Mouse (Mus musculus) hindbrain, embryonic 12.5 days (tissue): ENCODE measurements around the gene Rnf166. TPM values are rescaled to one million over a fixed set of nuclear protein-coding genes. Genes with fewer than 3 reads are reported as not detected.

ENCODE experiments used
- microRNA-seq: library from miRNA; unstranded; fragments of <30 nt; microRNA quantifications from one replicate; pipeline ENCODE4, GENCODE M21; 2017
- polyA plus RNA-seq: library from polyadenylated mRNA; unstranded; fragments of >200 nt; fragmentation: Nextera tagmentation; extraction: Ambion mirVana; gene quantifications from 2 replicates; pipeline ENCODE4 v1.2.1, GENCODE M21; 2016

The Rnf166 gene
- polyA plus RNA-seq, 1 experiment from 2014 or later: 35.3 TPM

Small RNAs within 50 kb of the gene (microRNA-seq; reads per million reads assigned to microRNA genes)
- not detected for gene Gm24366

Other genes starting within 250 kb of the Rnf166 start
- gene Zfpm1, start 193.9 kb downstream of the Rnf166 start, polyA plus RNA-seq: 2.5 and 3.3 TPM in 2 replicates
- gene Trhr2, start 115.3 kb downstream of the Rnf166 start, polyA plus RNA-seq: not detected in 2 replicates
- 64.0 and 64.4 TPM in 2 replicates for gene Zc3h18, start 99.5 kb downstream of the Rnf166 start, polyA plus RNA-seq
- not detected in 2 replicates for gene Il17c, start 54.0 kb downstream of the Rnf166 start, polyA plus RNA-seq
- gene Cyba, start 43.1 kb downstream of the Rnf166 start, polyA plus RNA-seq: 60.4 and 62.1 TPM in 2 replicates
- gene Mvd, start 32.6 kb downstream of the Rnf166 start, polyA plus RNA-seq: 46.9 and 48.4 TPM in 2 replicates
- not detected in 2 replicates for gene Snai3, start 15.3 kb downstream of the Rnf166 start, polyA plus RNA-seq
- 66.7 and 68.1 TPM in 2 replicates for gene Ctu2, start 79 bp upstream of the Rnf166 start, polyA plus RNA-seq
- gene Piezo1, start 75.3 kb upstream of the Rnf166 start, polyA plus RNA-seq: 8.9 TPM in 2 replicates
- gene Cdt1, start 92.0 kb upstream of the Rnf166 start, polyA plus RNA-seq: 22.7 and 23.9 TPM in 2 replicates
- gene Aprt, start 100.8 kb upstream of the Rnf166 start, polyA plus RNA-seq: 160 and 185 TPM in 2 replicates
- gene Galns, start 135.4 kb upstream of the Rnf166 start, polyA plus RNA-seq: 6.3 and 6.9 TPM in 2 replicates
- 48.2 and 52.6 TPM in 2 replicates for gene Trappc2l, start 135.6 kb upstream of the Rnf166 start, polyA plus RNA-seq
- not detected in 2 replicates for gene Pabpn1l, start 146.7 kb upstream of the Rnf166 start, polyA plus RNA-seq
- 17.1 and 17.3 TPM in 2 replicates for gene Cbfa2t3, start 223.0 kb upstream of the Rnf166 start, polyA plus RNA-seq